Mouse (Mus musculus) limb, embryonic 11.5 days (tissue): ENCODE data around the gene Kcnab1. TPM values are rescaled to one million over a fixed set of nuclear protein-coding genes. Genes with fewer than 3 reads are reported as not detected.

Source experiments
- ATAC-seq: fragments of 200-750 bp; cut with Nextera tagmentation; 2 replicates; pipeline ENCODE4 v1.8.0; 2017; ENCODE audit warnings: low read depth; ENCODE audit not compliant: insufficient number of reproducible peaks, low FRiP score, low TSS enrichment
- DNase-seq: peaks from one replicate; pipeline ENCODE4 v3.0.0-alpha.2; 2015; ENCODE audit warnings: low spot score
- H3K27ac ChIP-seq: fragments of 300-500 bp; sonication (generic); replicated peaks from 2 replicates; pipeline ENCODE4 v1.5.1; 2014; ENCODE audit warnings: low read depth, mild to moderate bottlenecking, low read length
- H3K27me3 ChIP-seq: fragments of 300-500 bp; sonication (generic); 2 replicates; pipeline ENCODE4 v1.6.1; 2014; ENCODE audit warnings: mild to moderate bottlenecking, low read length, mixed read lengths; ENCODE audit not compliant: control insufficient read depth, insufficient read depth
- H3K36me3 ChIP-seq: fragments of 300-500 bp; sonication (generic); 2 replicates; pipeline ENCODE4 v1.6.1; 2014; ENCODE audit warnings: mild to moderate bottlenecking, low read length, moderate library complexity, mixed read lengths; ENCODE audit not compliant: control insufficient read depth, insufficient read depth
- H3K4me1 ChIP-seq: fragments of 300-500 bp; sonication (generic); 2 replicates; pipeline ENCODE4 v1.6.1; 2014; ENCODE audit warnings: low read length, mixed read lengths; ENCODE audit not compliant: control insufficient read depth, insufficient read depth
- H3K4me2 ChIP-seq: fragments of 300-500 bp; sonication (generic); 2 replicates; pipeline ENCODE4 v1.6.1; 2014; ENCODE audit warnings: low read depth, mild to moderate bottlenecking, moderate library complexity; ENCODE audit not compliant: severe bottlenecking
- H3K4me3 ChIP-seq: fragments of 300-500 bp; sonication (generic); 2 replicates; pipeline ENCODE4 v1.5.1; 2014; ENCODE audit warnings: low read depth, low read length
- H3K9ac ChIP-seq: fragments of 300-500 bp; sonication (generic); 2 replicates; pipeline ENCODE4 v1.6.1; 2014; ENCODE audit warnings: mild to moderate bottlenecking, low read length
- H3K9me3 ChIP-seq: fragments of 300-500 bp; sonication (generic); 2 replicates; pipeline ENCODE4 v1.6.1; 2016; ENCODE audit warnings: low read length; ENCODE audit not compliant: control insufficient read depth
- WGBS: fragments of 180-500 bp; shearing (Covaris S2); extraction: QIAGEN DNeasy Blood & Tissue Kit; methylation state at CpG from one replicate; pipeline ENCODE4 v1.1.7; 2014; 5-methylcytosine and 5-hydroxymethylcytosine counted together
- polyA plus RNA-seq: library from polyadenylated mRNA; unstranded; fragments of >200 nt; fragmentation: Nextera tagmentation; extraction: Ambion mirVana; gene quantifications from 2 replicates; pipeline ENCODE4 v1.2.1, GENCODE M21; 2014

The Kcnab1 gene
- polyA plus RNA-seq, 1 experiment from 2014 or later, result 2.6 TPM

- H3K36me3 ChIP-seq, result no peaks in the 10 kb centered on the region
- H3K9ac ChIP-seq, result no peak overlapping the region
- DNase-seq, result no peak
- WGBS, result 82% methylated on average over 12 of the region's 12 CpGs
- H3K4me1 ChIP-seq, result no peaks in the 10 kb centered on the region
- H3K27ac ChIP-seq, result no peak overlapping the region
- no peaks in the 10 kb centered on the region for H3K9me3 ChIP-seq
- H3K27me3 ChIP-seq, result no peaks in the 10 kb centered on the region
- no peak overlapping the region for H3K4me3 ChIP-seq
- ATAC-seq, result no peak
- no peak overlapping the region for H3K4me2 ChIP-seq
Measured at GRCm38 (mm10) chr3:65262506-65263422, 153.6 kb downstream of the Kcnab1 start.

GRCm38 (mm10) chr3:65273317-65273716 is 164.1 kb downstream of the Kcnab1 start:
- DNase-seq (no peak), ATAC-seq (no peak)
- no peak overlapping the region for H3K4me3 ChIP-seq
- no peaks in the 10 kb centered on the region for H3K27me3 ChIP-seq
- H3K9me3 ChIP-seq, result no peaks in the 10 kb centered on the region
- H3K4me2 ChIP-seq, result no peak overlapping the region
- no peaks in the 10 kb centered on the region for H3K4me1 ChIP-seq
- H3K36me3 ChIP-seq, result no peaks in the 10 kb centered on the region
- no peak overlapping the region for H3K27ac ChIP-seq
- no peak overlapping the region for H3K9ac ChIP-seq
- whole genome bisulfite sequencing, result 88% methylated on average over 1 of the region's 1 CpGs

- 78% methylated on average over 10 of the region's 10 CpGs for WGBS
- no peak overlapping the region for H3K4me3 ChIP-seq
- no peak overlapping the region for H3K4me2 ChIP-seq
- no peak for DNase-seq
- no peaks in the 10 kb centered on the region for H3K36me3 ChIP-seq
- ATAC-seq, result no peak
- no peaks in the 10 kb centered on the region for H3K27me3 ChIP-seq
- H3K9me3 ChIP-seq, result no peaks in the 10 kb centered on the region
- no peak overlapping the region for H3K9ac ChIP-seq
- H3K27ac ChIP-seq, result no peak overlapping the region
- H3K4me1 ChIP-seq, result no peaks in the 10 kb centered on the region
Measured at GRCm38 (mm10) chr3:65277777-65278176, 168.6 kb downstream of the Kcnab1 start.

- 82% methylated on average over 2 of the region's 2 CpGs for WGBS
- no peak overlapping the region for H3K4me2 ChIP-seq
- H3K9me3 ChIP-seq, result no peaks in the 10 kb centered on the region
- H3K27ac ChIP-seq, result no peak overlapping the region
- H3K4me3 ChIP-seq, result no peak overlapping the region
- ATAC-seq, result no peak
- no peaks in the 10 kb centered on the region for H3K4me1 ChIP-seq
- no peaks in the 10 kb centered on the region for H3K36me3 ChIP-seq
- no peaks in the 10 kb centered on the region for H3K27me3 ChIP-seq
- no peak for DNase-seq
- no peak overlapping the region for H3K9ac ChIP-seq
Measured at GRCm38 (mm10) chr3:65283366-65283765, 174.2 kb downstream of the Kcnab1 start.

- H3K27ac ChIP-seq, result no peak overlapping the region
- H3K27me3 ChIP-seq, result no peaks in the 10 kb centered on the region
- no peak overlapping the region for H3K4me2 ChIP-seq
- DNase-seq, result no peak
- H3K9me3 ChIP-seq, result no peaks in the 10 kb centered on the region
- no peaks in the 10 kb centered on the region for H3K4me1 ChIP-seq
- WGBS, result 65% methylated on average over 2 of the region's 2 CpGs
- H3K9ac ChIP-seq, result no peak overlapping the region
- H3K4me3 ChIP-seq, result no peak overlapping the region
- H3K36me3 ChIP-seq, result no peaks in the 10 kb centered on the region
- no peak for ATAC-seq
Measured at GRCm38 (mm10) chr3:65288994-65289393, 179.8 kb downstream of the Kcnab1 start.

- H3K9me3 ChIP-seq, result no peaks in the 10 kb centered on the region
- no peak overlapping the region for H3K4me2 ChIP-seq
- H3K27me3 ChIP-seq, result no peaks in the 10 kb centered on the region
- WGBS, result 76% methylated on average over 4 of the region's 4 CpGs
- H3K36me3 ChIP-seq, result no peaks in the 10 kb centered on the region
- ATAC-seq, result no peak
- no peak for DNase-seq
- H3K4me3 ChIP-seq, result no peak overlapping the region
- H3K9ac ChIP-seq, result no peak overlapping the region
- no peaks in the 10 kb centered on the region for H3K4me1 ChIP-seq
- H3K27ac ChIP-seq, result no peak overlapping the region
Measured at GRCm38 (mm10) chr3:65296996-65297395, 187.8 kb downstream of the Kcnab1 start.

GRCm38 (mm10) chr3:65299205-65299604 is 190.0 kb downstream of the Kcnab1 start:
- ATAC-seq (no peak), DNase-seq (no peak)
- Histone ChIP-seq H3K27ac (no peak overlapping the region), H3K9me3 (no peaks in the 10 kb centered on the region), H3K36me3 (no peaks in the 10 kb centered on the region), H3K27me3 (no peaks in the 10 kb centered on the region), H3K9ac (no peak overlapping the region), H3K4me1 (no peaks in the 10 kb centered on the region), H3K4me3 (no peak overlapping the region), H3K4me2 (no peak overlapping the region)
- WGBS, result 86% methylated on average over 4 of the region's 4 CpGs

GRCm38 (mm10) chr3:65301531-65301930 is 192.3 kb downstream of the Kcnab1 start:
- ATAC-seq (no peak), DNase-seq (no peak)
- WGBS, result 57% methylated on average over 3 of the region's 3 CpGs
- no peaks in the 10 kb centered on the region for H3K9me3 ChIP-seq
- H3K27ac ChIP-seq, result no peak overlapping the region
- H3K36me3 ChIP-seq, result no peaks in the 10 kb centered on the region
- no peak overlapping the region for H3K4me2 ChIP-seq
- no peaks in the 10 kb centered on the region for H3K4me1 ChIP-seq
- no peak overlapping the region for H3K9ac ChIP-seq
- H3K4me3 ChIP-seq, result no peak overlapping the region
- no peaks in the 10 kb centered on the region for H3K27me3 ChIP-seq
